Mouse (Mus musculus): Measurements from ENCODE around the gene Cenpp. TPM values are rescaled to one million over a fixed set of nuclear protein-coding genes. Genes with fewer than 3 reads are reported as not detected.

Cenpp gene
- polyA plus RNA-seq, 1 experiment: 0.29 TPM

DNA sequence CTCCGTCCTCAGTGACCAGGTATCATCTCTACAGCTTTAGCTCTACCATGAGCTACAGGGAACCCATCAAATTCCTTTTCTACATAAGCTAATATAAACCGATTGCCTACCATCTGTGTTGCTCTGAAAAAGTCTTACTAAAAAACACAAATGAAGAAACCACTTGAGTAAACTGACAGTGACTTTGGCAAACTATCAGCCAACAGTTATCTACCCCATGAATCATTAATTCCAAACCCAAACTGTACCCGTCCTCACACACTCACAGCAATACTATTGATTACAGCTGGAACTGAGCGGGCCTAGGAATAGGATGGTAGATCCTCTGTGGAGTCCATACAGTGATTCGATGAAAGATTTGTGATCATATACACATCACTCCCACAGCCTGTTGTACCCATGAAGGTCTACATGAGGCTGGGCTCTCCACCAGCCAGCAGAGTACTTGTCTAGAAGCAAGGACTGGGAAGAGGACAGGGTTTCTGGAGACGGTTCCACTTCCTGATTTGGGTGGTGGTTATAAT is 173.7 kb downstream of the Cenpp start:
- H3K27ac ChIP-seq (ENCODE audit: insufficient read depth, low read length): no peak overlapping the region
- no peak for TF ChIP-seq CTCF (IDR thresholded peaks at IDR 0.05; ENCODE audit: extremely low read depth, insufficient read depth, insufficient read length, insufficient replicate concordance)
- no peak for TF ChIP-seq POLR2A (IDR thresholded peaks at IDR 0.05; ENCODE audit: low read depth, low read length)

GRCm38 (mm10) chr13:49477887-49478286 is 174.7 kb downstream of the Cenpp start:
- Histone ChIP-seq H3K27ac (ENCODE audit: insufficient read depth, low read length) (no peak overlapping the region), H3K4me3 (ENCODE audit: extremely low read depth, insufficient read depth, insufficient read length) (no peak overlapping the region), H3K27me3 (ENCODE audit: control insufficient read depth, insufficient read depth, low read length) (no peaks in the 10 kb centered on the region), H3K36me3 (ENCODE audit: control insufficient read depth, insufficient read depth, low read length) (no peaks in the 10 kb centered on the region), H3K4me1 (ENCODE audit: control insufficient read depth, insufficient read depth, insufficient read length) (no peaks in the 10 kb centered on the region)
- DNase-seq (ENCODE audit: low read depth in 1 of 2, low spot score in 2 of 2): no peak
- no peak for TF ChIP-seq POLR2A (IDR thresholded peaks at IDR 0.05; ENCODE audit: low read depth, low read length)
- TF ChIP-seq CTCF (IDR thresholded peaks at IDR 0.05; ENCODE audit: extremely low read depth, insufficient read depth, insufficient read length, insufficient replicate concordance): no peak
- 95% methylated on average over 3 of the region's 3 CpGs for WGBS

More for the DNA sequence above, 173.7 kb downstream of the Cenpp start:
- WGBS: 89% methylated on average over 6 of the region's 6 CpGs
- H3K27me3 ChIP-seq (ENCODE audit: control insufficient read depth, insufficient read depth, low read length): no peaks in the 10 kb centered on the region
- no peaks in the 10 kb centered on the region for H3K4me1 ChIP-seq (ENCODE audit: control insufficient read depth, insufficient read depth, insufficient read length)
- DNase-seq (ENCODE audit: low read depth in 1 of 2, low spot score in 2 of 2): no peak
- H3K36me3 ChIP-seq (ENCODE audit: control insufficient read depth, insufficient read depth, low read length): no peaks in the 10 kb centered on the region
- no peak overlapping the region for H3K4me3 ChIP-seq (ENCODE audit: extremely low read depth, insufficient read depth, insufficient read length)

DNA sequence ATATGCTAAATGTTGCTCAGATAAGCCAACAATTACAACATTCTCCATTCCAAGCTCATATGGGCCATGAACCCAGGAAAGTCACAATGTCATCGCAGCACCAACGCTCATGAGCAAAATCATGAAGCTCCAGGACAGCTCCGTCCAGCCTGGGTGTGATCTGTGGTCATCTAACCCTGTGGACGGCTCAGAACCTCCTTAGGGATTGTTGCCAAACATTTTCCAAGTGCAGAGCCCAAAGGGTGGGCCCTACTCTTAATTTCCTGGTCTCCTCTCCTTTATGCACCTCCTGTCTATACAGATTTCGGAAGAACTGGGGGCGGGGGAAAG is 179.9 kb downstream of the Cenpp start:
- H3K27me3 ChIP-seq (ENCODE audit: control insufficient read depth, insufficient read depth, low read length): no peaks in the 10 kb centered on the region
- TF ChIP-seq CTCF (IDR thresholded peaks at IDR 0.05; ENCODE audit: extremely low read depth, insufficient read depth, insufficient read length, insufficient replicate concordance) (no peak), POLR2A (IDR thresholded peaks at IDR 0.05; ENCODE audit: low read depth, low read length) (no peak)
- H3K27ac ChIP-seq (ENCODE audit: insufficient read depth, low read length): no peak overlapping the region
- H3K36me3 ChIP-seq (ENCODE audit: control insufficient read depth, insufficient read depth, low read length): no peaks in the 10 kb centered on the region; the same call in 1 of the 2 replicates
- H3K4me1 ChIP-seq (ENCODE audit: control insufficient read depth, insufficient read depth, insufficient read length): no peaks in the 10 kb centered on the region
- H3K4me3 ChIP-seq (ENCODE audit: extremely low read depth, insufficient read depth, insufficient read length): no peak overlapping the region
- 92% methylated on average over 6 of the region's 6 CpGs for WGBS
- DNase-seq (ENCODE audit: low read depth in 1 of 2, low spot score in 2 of 2): no peak

DNA sequence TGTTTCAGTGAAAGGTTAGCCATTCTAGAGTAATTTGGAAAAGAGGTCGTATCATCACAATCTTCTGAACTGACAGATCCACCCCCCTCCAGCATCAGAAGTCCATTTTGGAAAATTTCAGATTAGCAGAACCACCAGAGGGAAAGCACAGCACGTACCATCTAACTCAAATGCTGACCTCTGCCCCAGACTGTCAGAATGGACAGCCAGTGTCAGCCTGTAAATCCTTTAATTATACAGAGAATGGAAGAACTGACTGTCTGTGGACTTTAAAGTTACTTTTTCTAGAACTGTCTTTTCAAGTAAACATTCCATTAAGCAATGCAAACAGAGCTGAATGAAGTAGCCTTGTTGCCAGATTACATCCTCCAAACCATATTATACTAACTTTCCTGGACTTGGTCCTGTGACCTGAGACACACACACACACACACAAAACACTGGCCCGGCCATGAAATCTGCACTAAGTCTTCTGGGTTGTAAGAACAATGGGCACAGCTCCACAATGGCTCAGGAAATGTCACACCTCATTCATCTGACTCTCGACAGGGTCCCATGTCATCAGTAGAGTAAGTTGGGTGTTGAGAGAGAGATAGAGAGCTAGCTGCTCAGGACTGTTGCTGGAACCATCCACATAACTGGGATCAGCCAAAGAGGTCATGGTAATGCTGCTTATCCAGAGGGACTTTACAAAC is 180.5 kb downstream of the Cenpp start:
- no peak for DNase-seq (ENCODE audit: low read depth in 1 of 2, low spot score in 2 of 2)
- no peak overlapping the region for H3K27ac ChIP-seq (ENCODE audit: insufficient read depth, low read length)
- H3K4me3 ChIP-seq (ENCODE audit: extremely low read depth, insufficient read depth, insufficient read length): no peak overlapping the region
- no peaks in the 10 kb centered on the region for H3K4me1 ChIP-seq (ENCODE audit: control insufficient read depth, insufficient read depth, insufficient read length)
- H3K27me3 ChIP-seq (ENCODE audit: control insufficient read depth, insufficient read depth, low read length): no peaks in the 10 kb centered on the region
- TF ChIP-seq POLR2A (IDR thresholded peaks at IDR 0.05; ENCODE audit: low read depth, low read length): no peak
- no peak for TF ChIP-seq CTCF (IDR thresholded peaks at IDR 0.05; ENCODE audit: extremely low read depth, insufficient read depth, insufficient read length, insufficient replicate concordance)
- WGBS: 85% methylated on average over 4 of the region's 4 CpGs
- no peaks in the 10 kb centered on the region; the same call in 1 of the 2 replicates for H3K36me3 ChIP-seq (ENCODE audit: control insufficient read depth, insufficient read depth, low read length)

DNA sequence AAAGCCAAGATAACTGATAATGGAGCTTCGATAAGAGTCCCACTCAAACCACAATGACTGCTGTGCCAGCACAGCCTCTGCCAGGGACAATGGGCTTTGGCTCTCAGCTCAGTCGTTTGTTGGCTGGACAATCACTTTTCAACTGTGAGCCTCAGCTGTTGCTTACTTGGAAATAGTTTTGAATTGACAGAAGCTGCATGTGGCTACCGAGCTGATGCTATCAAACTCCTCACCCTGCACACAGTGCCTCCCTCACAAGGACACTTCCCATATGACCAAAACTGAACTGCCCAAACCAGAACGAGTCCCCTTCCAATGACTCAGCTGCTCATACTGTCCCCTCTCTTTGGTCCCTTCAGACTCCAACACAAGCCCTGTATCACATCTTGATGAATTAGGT is 181.8 kb downstream of the Cenpp start:
- no peak overlapping the region for H3K27ac ChIP-seq (ENCODE audit: insufficient read depth, low read length)
- no peaks in the 10 kb centered on the region for H3K4me1 ChIP-seq (ENCODE audit: control insufficient read depth, insufficient read depth, insufficient read length)
- H3K4me3 ChIP-seq (ENCODE audit: extremely low read depth, insufficient read depth, insufficient read length): no peak overlapping the region
- WGBS: 71% methylated on average over 4 of the region's 4 CpGs
- no peaks in the 10 kb centered on the region for H3K27me3 ChIP-seq (ENCODE audit: control insufficient read depth, insufficient read depth, low read length)
- TF ChIP-seq CTCF (IDR thresholded peaks at IDR 0.05; ENCODE audit: extremely low read depth, insufficient read depth, insufficient read length, insufficient replicate concordance) (no peak), POLR2A (IDR thresholded peaks at IDR 0.05; ENCODE audit: low read depth, low read length) (no peak)
- no peak for DNase-seq (ENCODE audit: low read depth in 1 of 2, low spot score in 2 of 2)
- H3K36me3 ChIP-seq (ENCODE audit: control insufficient read depth, insufficient read depth, low read length): no peaks in the 10 kb centered on the region; the same call in 1 of the 2 replicates

DNA sequence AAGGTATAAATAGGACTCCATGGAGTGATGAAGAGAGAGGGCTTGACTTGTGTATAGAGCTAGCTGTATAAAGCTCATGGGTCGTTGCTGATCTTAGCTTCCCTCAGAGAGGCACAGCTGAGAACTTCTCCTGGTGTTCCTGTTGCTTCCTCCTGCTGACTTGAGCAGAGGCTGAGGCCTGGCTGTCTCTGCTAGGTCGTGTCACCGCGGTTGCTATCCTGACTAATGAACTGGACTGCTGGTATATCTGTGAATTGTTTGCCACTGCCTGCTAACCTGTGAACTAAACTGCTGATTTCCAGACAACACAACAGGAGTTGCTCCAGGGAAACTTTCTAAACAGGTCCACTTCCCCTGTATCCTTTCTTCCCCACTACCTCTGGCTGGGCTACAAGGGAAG is 182.3 kb downstream of the Cenpp start:
- Histone ChIP-seq H3K27ac (ENCODE audit: insufficient read depth, low read length) (no peak overlapping the region), H3K4me3 (ENCODE audit: extremely low read depth, insufficient read depth, insufficient read length) (no peak overlapping the region), H3K4me1 (ENCODE audit: control insufficient read depth, insufficient read depth, insufficient read length) (no peaks in the 10 kb centered on the region), H3K36me3 (ENCODE audit: control insufficient read depth, insufficient read depth, low read length) (no peaks in the 10 kb centered on the region; the same call in 1 of the 2 replicates), H3K27me3 (ENCODE audit: control insufficient read depth, insufficient read depth, low read length) (no peaks in the 10 kb centered on the region)
- no peak for TF ChIP-seq POLR2A (IDR thresholded peaks at IDR 0.05; ENCODE audit: low read depth, low read length)
- no peak for TF ChIP-seq CTCF (IDR thresholded peaks at IDR 0.05; ENCODE audit: extremely low read depth, insufficient read depth, insufficient read length, insufficient replicate concordance)
- no peak for DNase-seq (ENCODE audit: low read depth in 1 of 2, low spot score in 2 of 2)
- 81% methylated on average over 4 of the region's 4 CpGs for WGBS

- H3K4me3 ChIP-seq (ENCODE audit: extremely low read depth, insufficient read depth, insufficient read length): no peak overlapping the region
- WGBS: 88% methylated on average over 5 of the region's 5 CpGs
- no peak overlapping the region for H3K27ac ChIP-seq (ENCODE audit: insufficient read depth, low read length)
- H3K4me1 ChIP-seq (ENCODE audit: control insufficient read depth, insufficient read depth, insufficient read length): no peaks in the 10 kb centered on the region
- no peak for DNase-seq (ENCODE audit: low read depth in 1 of 2, low spot score in 2 of 2)
- TF ChIP-seq CTCF (IDR thresholded peaks at IDR 0.05; ENCODE audit: extremely low read depth, insufficient read depth, insufficient read length, insufficient replicate concordance): no peak
- H3K27me3 ChIP-seq (ENCODE audit: control insufficient read depth, insufficient read depth, low read length): no peaks in the 10 kb centered on the region
- peaks cover 2% of the 10 kb centered on the region for H3K36me3 ChIP-seq (ENCODE audit: control insufficient read depth, insufficient read depth, low read length)
These were observed 183.6 kb downstream of the Cenpp start for GRCm38 (mm10) chr13:49469002-49469401.

All from spleen, adult 2 months (tissue).